Mouse (Mus musculus) heart, embryonic 15.5 days (tissue): ENCODE measurements around the gene Txlna. TPM values are rescaled to one million over a fixed set of nuclear protein-coding genes. Genes with fewer than 3 reads are reported as not detected.

Experiments
- ATAC-seq: fragments of 200-750 bp; cut with Nextera tagmentation; replicated peaks from 2 replicates; pipeline ENCODE4 v1.8.0; 2017; ENCODE audit warnings: low read depth, moderate TSS enrichment; ENCODE audit not compliant: insufficient number of reproducible peaks, insufficient read depth, low FRiP score
- H3K27ac ChIP-seq: fragments of 300-500 bp; sonication (generic); 2 replicates; pipeline ENCODE4 v1.5.1; 2015; ENCODE audit warnings: mild to moderate bottlenecking, inconsistent platforms
- H3K27me3 ChIP-seq: fragments of 300-500 bp; sonication (generic); 2 replicates; pipeline ENCODE4 v1.6.1; 2015; ENCODE audit warnings: inconsistent platforms
- H3K36me3 ChIP-seq: fragments of 300-500 bp; sonication (generic); 2 replicates; pipeline ENCODE4 v1.6.1; 2015; ENCODE audit warnings: mild to moderate bottlenecking, inconsistent platforms
- H3K4me1 ChIP-seq: fragments of 300-500 bp; sonication (generic); replicated peaks from 2 replicates; pipeline ENCODE4 v1.6.1; 2015; ENCODE audit warnings: inconsistent platforms
- H3K4me2 ChIP-seq: fragments of 300-500 bp; sonication (generic); 2 replicates; pipeline ENCODE4 v1.6.1; 2015; ENCODE audit warnings: inconsistent platforms, mild to moderate bottlenecking, moderate library complexity
- H3K4me3 ChIP-seq: fragments of 300-500 bp; sonication (generic); 2 replicates; pipeline ENCODE4 v1.5.1; 2015; ENCODE audit warnings: mild to moderate bottlenecking, inconsistent platforms
- H3K9ac ChIP-seq: fragments of 300-500 bp; sonication (generic); 2 replicates; pipeline ENCODE4 v1.6.1; 2015; ENCODE audit warnings: mild to moderate bottlenecking, inconsistent platforms
- H3K9me3 ChIP-seq: fragments of 300-500 bp; sonication (generic); replicated peaks from 2 replicates; pipeline ENCODE4 v1.6.1; 2016; ENCODE audit warnings: inconsistent platforms
- WGBS: fragments of 180-500 bp; shearing (Covaris S2); methylation state at CpG from one replicate; pipeline ENCODE4 v1.1.7; 2015; ENCODE audit warnings: mixed read lengths; 5-methylcytosine and 5-hydroxymethylcytosine counted together
- polyA plus RNA-seq: library from polyadenylated mRNA; unstranded; fragments of >200 nt; fragmentation: Nextera tagmentation; extraction: Ambion mirVana; gene quantifications from 2 replicates; pipeline ENCODE4 v1.2.1, GENCODE M21; 2015

Gene Txlna
- 38.4 and 50.8 TPM in 2 replicates for polyA plus RNA-seq

DNA sequence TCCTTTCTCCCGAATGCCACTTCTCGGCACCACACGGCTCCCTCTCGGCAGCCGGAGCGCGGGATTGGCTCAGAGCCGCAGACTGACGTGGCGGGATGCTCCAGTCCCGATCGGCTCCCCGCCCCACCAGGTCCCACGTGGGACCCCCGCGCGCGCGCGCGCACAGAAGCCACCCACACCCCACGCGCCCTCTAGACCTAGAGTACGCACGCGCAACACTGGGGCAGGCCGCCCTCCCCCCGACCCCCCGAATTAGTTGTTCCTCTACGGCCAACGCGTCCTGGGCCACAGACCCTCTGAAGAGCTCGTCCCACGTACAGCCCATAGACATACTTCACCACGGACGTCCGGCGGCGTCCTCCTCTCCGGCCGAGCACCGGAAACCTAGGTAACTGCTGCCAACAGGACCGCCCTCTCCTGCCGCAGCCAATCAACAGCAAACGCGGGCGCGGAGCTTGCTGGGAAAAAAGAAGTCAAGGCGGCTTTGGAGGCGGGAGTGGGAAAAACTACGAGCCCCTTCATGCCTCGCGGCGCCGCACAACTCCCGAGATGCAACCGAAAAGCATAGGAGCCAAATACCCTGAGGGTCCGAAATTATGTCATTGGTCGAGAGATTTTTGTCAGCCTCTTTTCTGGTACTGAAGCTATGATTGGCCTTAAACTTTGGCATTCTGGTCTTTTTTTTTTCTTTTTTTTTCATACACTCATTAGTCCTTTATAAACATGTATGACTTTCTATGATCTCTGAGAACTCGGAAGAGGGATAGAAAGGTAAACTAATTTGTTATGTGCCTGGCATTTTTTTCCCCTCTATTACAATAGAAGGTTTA, at the start of gene Txlna:
TSS of gene Txlna (minus strand) at position 428 of the 830 bp plus-strand sequence.
- Histone ChIP-seq H3K4me3 (peak within 1 kb of the TSS; percentile 73), H3K27me3 (no peaks in the 10 kb centered on the region), H3K4me1 (peaks cover 32% of the 10 kb centered on the region), H3K9ac (peak within 1 kb of the TSS; percentile 73), H3K27ac (peak within 1 kb of the TSS; percentile 97), H3K36me3 (peaks cover 38% of the 10 kb centered on the region), H3K4me2 (peak within 1 kb of the TSS; percentile 81), H3K9me3 (no peaks in the 10 kb centered on the region)
- WGBS: under 1% methylated on average over 52 of the region's 60 CpGs
- peak; percentile 97 for ATAC-seq

DNA sequence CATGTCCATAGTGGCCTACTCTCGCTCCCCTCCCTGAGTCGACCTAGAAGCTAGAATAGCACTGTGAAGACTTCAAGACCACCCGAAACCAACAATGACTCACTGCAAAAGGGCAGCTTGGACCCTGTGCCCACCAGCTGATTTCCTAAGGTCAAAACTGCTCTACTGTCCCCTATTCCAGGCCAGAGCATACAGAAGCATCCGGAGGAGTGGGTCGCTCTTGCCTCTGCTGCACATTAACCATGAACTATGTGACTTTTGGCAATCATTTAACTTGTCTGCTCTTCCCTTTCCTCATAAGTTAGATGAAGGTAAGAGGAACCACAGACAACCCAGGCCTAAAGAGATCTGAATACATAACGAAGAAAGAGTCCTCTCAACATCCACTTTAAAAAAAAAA, 43.7 kb upstream of the Txlna start:
- Histone ChIP-seq H3K4me1 (no peaks in the 10 kb centered on the region), H3K4me3 (no peak overlapping the region), H3K27ac (no peak overlapping the region), H3K9me3 (no peaks in the 10 kb centered on the region), H3K4me2 (no peak overlapping the region), H3K9ac (no peak overlapping the region), H3K27me3 (no peaks in the 10 kb centered on the region), H3K36me3 (peaks cover 75% of the 10 kb centered on the region)
- WGBS: 85% methylated on average over 6 of the region's 6 CpGs
- no peak for ATAC-seq

DNA sequence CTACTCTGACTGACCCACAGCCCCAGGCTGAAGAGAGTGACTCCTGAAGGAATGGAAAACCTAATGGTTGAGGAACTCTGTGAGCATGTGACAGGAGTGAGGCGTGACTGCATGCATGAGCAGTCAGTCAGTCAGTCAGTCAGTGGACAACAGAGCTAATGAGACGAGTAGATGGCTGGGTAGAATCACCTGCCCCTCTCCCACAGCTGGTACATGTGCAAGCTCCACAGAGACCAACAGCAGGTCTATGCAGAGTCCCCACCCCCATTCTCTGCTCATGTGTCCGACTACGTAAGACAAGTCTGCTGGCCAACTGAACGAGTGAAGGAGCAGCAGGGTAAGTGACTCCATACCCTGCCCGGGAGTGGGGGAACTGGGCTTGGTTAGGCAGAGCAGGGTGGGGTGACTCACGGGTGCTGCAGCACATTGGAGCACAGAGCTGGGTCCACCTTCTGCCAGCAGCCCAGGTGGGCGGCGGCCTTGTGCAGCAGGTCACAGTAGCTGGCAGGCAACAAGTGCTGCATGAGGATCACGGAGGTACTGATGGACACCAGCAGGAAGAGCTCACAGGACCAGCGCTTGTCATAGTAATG, 43.1 kb upstream of the Txlna start:
- ATAC-seq: no peak
- Histone ChIP-seq H3K4me2 (no peak overlapping the region), H3K27me3 (no peaks in the 10 kb centered on the region), H3K9me3 (no peaks in the 10 kb centered on the region), H3K4me1 (no peaks in the 10 kb centered on the region), H3K9ac (no peak overlapping the region), H3K27ac (no peak overlapping the region), H3K4me3 (no peak overlapping the region), H3K36me3 (peaks cover 73% of the 10 kb centered on the region)
- 89% methylated on average over 11 of the region's 11 CpGs for WGBS

DNA sequence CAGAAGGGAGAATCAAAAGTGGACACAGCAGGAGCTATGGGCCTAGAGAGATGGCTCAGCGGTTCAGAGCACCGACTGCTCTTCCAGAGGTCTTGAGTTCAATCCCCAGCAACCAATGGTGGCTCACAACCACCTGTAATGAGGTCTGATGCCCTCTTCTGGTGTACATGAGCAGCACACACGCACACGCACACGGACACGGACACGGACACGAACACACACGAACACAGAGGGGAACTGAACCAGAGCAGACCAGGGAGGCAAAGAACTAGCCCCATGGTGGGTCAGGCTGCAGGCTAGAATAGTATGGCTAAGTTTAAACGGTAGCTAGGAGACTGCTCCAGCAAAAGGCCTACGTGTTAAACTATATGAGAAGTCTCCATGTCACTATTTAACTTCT, 41.0 kb upstream of the Txlna start:
- 96% methylated on average over 11 of the region's 11 CpGs for WGBS
- Histone ChIP-seq H3K27me3 (no peaks in the 10 kb centered on the region), H3K9me3 (no peaks in the 10 kb centered on the region), H3K4me3 (no peak overlapping the region), H3K9ac (no peak overlapping the region), H3K4me2 (no peak overlapping the region), H3K27ac (no peak overlapping the region), H3K36me3 (peaks cover 74% of the 10 kb centered on the region), H3K4me1 (no peaks in the 10 kb centered on the region)
- no peak for ATAC-seq

DNA sequence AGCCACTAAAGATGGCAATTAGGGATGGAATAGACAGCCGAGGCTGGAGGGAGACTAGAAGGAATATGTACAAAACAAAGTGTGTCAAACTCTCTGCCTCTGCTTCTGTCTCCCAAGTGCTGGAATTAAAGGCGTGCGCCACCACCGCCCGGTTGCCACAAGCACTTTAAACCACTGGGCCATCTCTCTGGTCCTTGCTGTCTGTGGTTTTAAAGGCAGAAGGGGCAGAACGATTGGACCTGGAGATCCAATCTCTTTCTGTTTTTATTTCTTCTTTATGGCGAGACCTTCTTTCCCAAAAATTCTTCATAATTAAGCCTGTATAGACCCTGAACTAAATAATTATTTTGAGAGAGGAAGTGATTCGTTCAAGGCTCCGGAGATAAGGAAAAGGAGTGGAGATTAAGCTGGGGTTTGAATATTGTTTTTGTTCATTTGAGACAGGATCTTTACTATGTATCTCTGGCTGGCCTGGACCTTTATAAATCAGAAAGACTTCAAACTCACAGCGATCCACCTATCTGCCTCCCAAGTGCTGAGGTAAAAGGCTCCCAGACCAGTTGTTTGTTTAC, 32.1 kb upstream of the Txlna start:
- no peaks in the 10 kb centered on the region for H3K9me3 ChIP-seq
- no peaks in the 10 kb centered on the region for H3K27me3 ChIP-seq
- H3K9ac ChIP-seq: peak overlapping the region; percentile 81
- peaks cover 14% of the 10 kb centered on the region for H3K4me1 ChIP-seq
- ATAC-seq: no peak; the same call in 1 of the 2 replicates
- 4% methylated on average over 10 of the region's 10 CpGs for WGBS
- H3K27ac ChIP-seq: peak overlapping the region; percentile 95
- peaks cover 16% of the 10 kb centered on the region for H3K36me3 ChIP-seq
- H3K4me3 ChIP-seq: peak overlapping the region; percentile 84
- H3K4me2 ChIP-seq: peak overlapping the region; percentile 77

DNA sequence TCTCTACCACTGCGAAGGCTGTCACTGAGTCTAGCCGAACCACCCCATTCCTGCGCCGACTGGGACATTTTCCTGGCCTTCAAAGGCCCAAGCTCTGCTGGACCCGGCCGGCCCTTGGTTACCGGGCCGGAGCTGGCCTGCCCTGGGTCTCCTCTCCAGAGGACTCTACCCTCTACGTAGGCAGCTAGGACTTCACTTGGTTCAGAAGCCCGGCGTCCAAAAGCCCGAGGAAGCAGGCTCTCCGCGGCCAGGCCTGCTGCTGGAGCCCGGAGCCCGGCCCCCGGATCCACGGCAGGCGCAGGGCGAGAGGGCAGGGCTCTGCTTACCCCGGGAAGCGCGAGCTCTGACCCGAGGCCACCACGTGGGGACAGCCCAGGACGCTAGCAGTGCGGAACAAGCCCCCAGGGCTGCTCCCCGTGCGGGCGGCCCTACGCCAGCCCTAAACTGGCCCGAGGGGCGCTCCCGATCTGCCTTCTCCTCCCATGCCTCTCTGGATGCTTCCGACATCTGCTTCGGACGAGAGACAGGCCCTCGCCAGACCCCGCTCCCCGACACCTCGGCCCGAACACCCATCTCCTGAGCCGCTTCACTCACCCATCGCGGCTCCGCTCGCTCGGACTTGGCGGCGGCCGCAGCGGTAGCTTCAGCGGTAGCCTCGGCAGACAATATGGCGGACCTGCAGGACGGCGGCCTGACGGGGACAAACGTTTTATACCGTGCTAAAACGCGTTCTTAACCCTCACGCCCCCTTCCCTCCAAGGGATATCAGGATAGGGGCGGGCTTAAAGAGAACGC, 31.4 kb upstream of the Txlna start, which contains the start of gene Kpna6:
TSS of gene Kpna6 (minus strand) at position 685 of the 795 bp plus-strand sequence.
- under 1% methylated on average over 64 of the region's 65 CpGs for WGBS
- peak within 1 kb of the TSS; percentile 77 for H3K4me2 ChIP-seq
- H3K9ac ChIP-seq: peak within 1 kb of the TSS; percentile 81
- peak within 1 kb of the TSS; percentile 95 for H3K27ac ChIP-seq
- no peaks in the 10 kb centered on the region for H3K9me3 ChIP-seq
- H3K27me3 ChIP-seq: no peaks in the 10 kb centered on the region
- peak; percentile 93 for ATAC-seq
- peaks cover 14% of the 10 kb centered on the region for H3K4me1 ChIP-seq
- H3K36me3 ChIP-seq: peaks cover 14% of the 10 kb centered on the region; the same call in 1 of the 2 replicates
- peak within 1 kb of the TSS; percentile 84 for H3K4me3 ChIP-seq

DNA sequence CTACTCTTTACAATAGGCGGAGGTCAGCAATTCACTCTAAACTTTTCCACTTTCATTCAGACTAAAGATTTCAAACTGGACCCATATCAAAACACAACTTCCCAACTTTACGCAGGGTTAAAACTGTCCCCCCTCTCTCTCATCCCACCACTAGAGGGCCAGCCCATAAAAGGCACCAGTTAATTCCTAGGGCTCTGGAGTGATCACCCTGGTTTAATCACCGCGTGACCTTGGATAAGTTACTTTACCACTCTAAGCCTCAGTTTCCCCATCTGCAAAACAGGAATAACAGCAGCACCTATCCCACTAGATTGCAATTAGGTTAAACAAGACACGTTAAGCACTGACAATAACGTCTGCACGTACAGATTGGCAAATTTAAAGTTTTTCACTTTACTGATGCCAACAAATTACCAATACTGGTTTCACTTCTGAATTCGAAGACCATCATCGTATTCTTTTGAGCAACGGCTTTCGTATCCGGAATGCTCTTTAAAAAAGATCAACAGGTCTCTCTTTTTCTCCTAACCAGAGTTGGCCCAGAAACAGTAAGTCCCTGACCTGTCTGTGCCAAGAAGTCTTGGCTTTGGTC, 30.7 kb upstream of the Txlna start:
- H3K4me3 ChIP-seq: peak overlapping the region; percentile 84
- no peaks in the 10 kb centered on the region for H3K9me3 ChIP-seq
- WGBS: 5% methylated on average over 12 of the region's 12 CpGs
- ATAC-seq: no peak; the same call in 1 of the 2 replicates
- peaks cover 12% of the 10 kb centered on the region; the same call in 1 of the 2 replicates for H3K36me3 ChIP-seq
- H3K27ac ChIP-seq: peak overlapping the region; percentile 95
- peaks cover 14% of the 10 kb centered on the region for H3K4me1 ChIP-seq
- no peaks in the 10 kb centered on the region for H3K27me3 ChIP-seq
- peak overlapping the region; percentile 77 for H3K4me2 ChIP-seq
- peak overlapping the region; percentile 81 for H3K9ac ChIP-seq

DNA sequence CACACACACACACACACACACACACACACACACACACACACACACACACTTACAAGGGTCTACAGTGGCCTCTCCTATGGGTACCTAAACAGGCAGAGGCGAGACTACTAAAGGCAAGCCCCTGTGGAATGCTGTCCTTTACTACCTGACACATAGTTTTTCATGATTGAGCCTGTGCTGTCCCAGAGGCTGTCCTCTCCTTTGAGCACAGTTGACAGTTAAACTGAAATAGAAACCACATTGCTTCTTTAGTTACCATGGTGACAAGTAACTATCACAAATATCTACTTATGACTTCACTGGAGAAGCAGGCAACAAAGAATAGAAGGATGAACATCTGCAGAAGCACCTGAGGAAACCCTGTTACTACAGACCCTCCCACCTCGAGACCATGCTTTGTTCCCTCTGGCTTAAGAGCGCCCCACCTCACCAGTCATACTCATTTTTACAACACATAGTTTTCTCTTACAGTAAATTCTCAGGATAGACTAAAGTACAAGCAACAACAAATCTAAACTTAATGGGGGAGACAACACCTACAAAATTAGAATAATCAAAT, 21.5 kb upstream of the Txlna start:
- no peaks in the 10 kb centered on the region for H3K9me3 ChIP-seq
- H3K9ac ChIP-seq: no peak overlapping the region
- H3K36me3 ChIP-seq: peaks cover 51% of the 10 kb centered on the region
- no peaks in the 10 kb centered on the region for H3K4me1 ChIP-seq
- no peaks in the 10 kb centered on the region for H3K27me3 ChIP-seq
- H3K27ac ChIP-seq: no peak overlapping the region
- 75% methylated on average over 3 of the region's 3 CpGs for WGBS
- H3K4me3 ChIP-seq: no peak overlapping the region
- no peak for ATAC-seq
- no peak overlapping the region for H3K4me2 ChIP-seq

DNA sequence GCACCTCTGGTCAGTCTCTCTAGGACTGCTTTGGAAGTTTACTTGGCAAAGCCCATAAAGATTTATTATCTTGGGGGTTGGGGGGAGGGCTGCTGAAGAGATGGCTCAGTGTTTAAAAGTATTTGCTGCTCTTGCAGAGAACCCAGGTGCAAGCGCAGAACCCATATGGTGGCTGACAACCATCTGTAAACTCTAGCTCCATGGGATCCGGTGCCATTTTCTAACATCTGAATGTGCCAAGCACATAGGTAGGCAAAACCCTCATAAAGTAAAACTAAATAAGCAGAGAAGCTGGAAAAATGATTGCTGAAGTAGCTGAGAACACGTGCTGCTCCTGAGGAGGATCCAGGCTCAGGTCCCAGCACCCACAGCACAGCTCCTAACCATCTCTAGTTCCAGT, 20.7 kb upstream of the Txlna start:
- ATAC-seq: no peak
- H3K36me3 ChIP-seq: peaks cover 54% of the 10 kb centered on the region
- H3K27me3 ChIP-seq: no peaks in the 10 kb centered on the region
- H3K9me3 ChIP-seq: no peaks in the 10 kb centered on the region
- H3K27ac ChIP-seq: no peak overlapping the region
- no peak overlapping the region for H3K4me3 ChIP-seq
- WGBS: 90% methylated on average over 3 of the region's 3 CpGs
- H3K4me1 ChIP-seq: no peaks in the 10 kb centered on the region
- H3K9ac ChIP-seq: no peak overlapping the region
- H3K4me2 ChIP-seq: no peak overlapping the region

DNA sequence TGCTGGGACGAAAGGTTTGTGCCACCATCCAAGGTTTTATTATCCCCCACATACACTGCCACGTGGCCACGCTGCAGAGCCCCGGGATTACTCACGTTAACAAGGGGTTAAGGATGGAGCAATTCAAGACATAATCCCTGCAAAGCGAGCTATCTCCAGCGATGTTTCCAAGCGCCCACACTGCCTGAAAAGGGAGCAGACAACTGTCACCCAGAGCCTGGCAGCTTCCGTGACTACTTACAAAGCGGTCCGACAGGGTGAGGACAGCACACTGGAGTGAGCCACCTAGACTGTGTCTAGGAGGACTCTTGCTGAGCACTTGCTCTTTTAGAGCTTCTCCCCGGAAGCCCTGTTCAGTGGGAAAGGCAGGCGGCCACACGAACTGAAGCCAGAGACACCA, 13.9 kb upstream of the Txlna start:
- Histone ChIP-seq H3K36me3 (peaks cover 88% of the 10 kb centered on the region), H3K4me1 (no peaks in the 10 kb centered on the region), H3K4me3 (no peak overlapping the region), H3K4me2 (no peak overlapping the region), H3K27me3 (no peaks in the 10 kb centered on the region), H3K27ac (no peak overlapping the region), H3K9me3 (no peaks in the 10 kb centered on the region), H3K9ac (no peak overlapping the region)
- ATAC-seq: no peak
- 86% methylated on average over 14 of the region's 14 CpGs for WGBS
